Mouse (Mus musculus): ENCODE measurements around the gene Il7r. TPM values are rescaled to one million over a fixed set of nuclear protein-coding genes. Genes with fewer than 3 reads are reported as not detected.

The Il7r gene
- 0.36 and 0.62 TPM in 2 replicates for polyA plus RNA-seq (2014; fragmentation: Nextera tagmentation; extraction: Ambion mirVana)

GRCm38 (mm10) chr15:9530076-9530475, at the start of gene Il7r:
Gene Il7r, minus strand, starts transcription at chr15:9530176.
- Histone ChIP-seq H3K4me1 (ENCODE audit: control insufficient read depth, insufficient read depth, low read length) (no peaks in the 10 kb centered on the region), H3K9me3 (ENCODE audit: control insufficient read depth, low read depth, low read length) (no peaks in the 10 kb centered on the region), H3K4me2 (replicated peaks; ENCODE audit: low read depth, low read length) (no peak within 1 kb of the TSS), H3K36me3 (ENCODE audit: control insufficient read depth, insufficient read depth, low read length) (no peaks in the 10 kb centered on the region), H3K27me3 (ENCODE audit: control insufficient read depth, insufficient read depth, low read length) (no peaks in the 10 kb centered on the region), H3K4me3 (ENCODE audit: low read depth, low read length) (no peak within 1 kb of the TSS), H3K27ac (ENCODE audit: low read length) (no peak within 1 kb of the TSS), H3K9ac (replicated peaks; ENCODE audit: low read depth, low read length) (no peak within 1 kb of the TSS)
- no peak for ATAC-seq (ENCODE audit: insufficient number of reproducible peaks, insufficient read depth, low FRiP score, low read depth)
- 85% methylated on average over 4 of the region's 4 CpGs for WGBS

GRCm38 (mm10) chr15:9577303-9577702, 47.3 kb upstream of the Il7r start:
- Histone ChIP-seq H3K27ac (ENCODE audit: low read length) (no peak overlapping the region), H3K4me2 (replicated peaks; ENCODE audit: low read depth, low read length) (no peak overlapping the region), H3K36me3 (ENCODE audit: control insufficient read depth, insufficient read depth, low read length) (no peaks in the 10 kb centered on the region), H3K9me3 (ENCODE audit: control insufficient read depth, low read depth, low read length) (no peaks in the 10 kb centered on the region), H3K4me3 (ENCODE audit: low read depth, low read length) (no peak overlapping the region), H3K9ac (replicated peaks; ENCODE audit: low read depth, low read length) (no peak overlapping the region), H3K27me3 (ENCODE audit: control insufficient read depth, insufficient read depth, low read length) (no peaks in the 10 kb centered on the region), H3K4me1 (ENCODE audit: control insufficient read depth, insufficient read depth, low read length) (no peaks in the 10 kb centered on the region)
- 81% methylated on average over 4 of the region's 4 CpGs for WGBS
- no peak for ATAC-seq (ENCODE audit: insufficient number of reproducible peaks, insufficient read depth, low FRiP score, low read depth)

- H3K27ac ChIP-seq (ENCODE audit: low read length) = no peak overlapping the region
- no peak for ATAC-seq (ENCODE audit: insufficient number of reproducible peaks, insufficient read depth, low FRiP score, low read depth)
- no peaks in the 10 kb centered on the region for H3K36me3 ChIP-seq (ENCODE audit: control insufficient read depth, insufficient read depth, low read length)
- WGBS = 83% methylated on average over 5 of the region's 5 CpGs
- H3K9me3 ChIP-seq (ENCODE audit: control insufficient read depth, low read depth, low read length) = no peaks in the 10 kb centered on the region
- H3K27me3 ChIP-seq (ENCODE audit: control insufficient read depth, insufficient read depth, low read length) = no peaks in the 10 kb centered on the region
- H3K4me1 ChIP-seq (ENCODE audit: control insufficient read depth, insufficient read depth, low read length) = no peaks in the 10 kb centered on the region
- no peak overlapping the region for H3K4me3 ChIP-seq (ENCODE audit: low read depth, low read length)
- H3K9ac ChIP-seq (replicated peaks; ENCODE audit: low read depth, low read length) = no peak overlapping the region
- no peak overlapping the region for H3K4me2 ChIP-seq (replicated peaks; ENCODE audit: low read depth, low read length)
These were observed 44.8 kb upstream of the Il7r start for GRCm38 (mm10) chr15:9574796-9575195.

- Histone ChIP-seq H3K27me3 (ENCODE audit: control insufficient read depth, insufficient read depth, low read length) (no peaks in the 10 kb centered on the region), H3K9me3 (ENCODE audit: control insufficient read depth, low read depth, low read length) (no peaks in the 10 kb centered on the region), H3K4me3 (ENCODE audit: low read depth, low read length) (no peak overlapping the region), H3K9ac (replicated peaks; ENCODE audit: low read depth, low read length) (no peak overlapping the region), H3K27ac (ENCODE audit: low read length) (no peak overlapping the region), H3K4me2 (replicated peaks; ENCODE audit: low read depth, low read length) (no peak overlapping the region), H3K4me1 (ENCODE audit: control insufficient read depth, insufficient read depth, low read length) (no peaks in the 10 kb centered on the region), H3K36me3 (ENCODE audit: control insufficient read depth, insufficient read depth, low read length) (no peaks in the 10 kb centered on the region)
- WGBS = 66% methylated on average over 4 of the region's 4 CpGs
- no peak for ATAC-seq (ENCODE audit: insufficient number of reproducible peaks, insufficient read depth, low FRiP score, low read depth)
These were observed 43.4 kb upstream of the Il7r start for GRCm38 (mm10) chr15:9573361-9573760.

- Histone ChIP-seq H3K4me3 (ENCODE audit: low read depth, low read length) (no peak overlapping the region), H3K9ac (replicated peaks; ENCODE audit: low read depth, low read length) (no peak overlapping the region), H3K36me3 (ENCODE audit: control insufficient read depth, insufficient read depth, low read length) (no peaks in the 10 kb centered on the region), H3K4me1 (ENCODE audit: control insufficient read depth, insufficient read depth, low read length) (no peaks in the 10 kb centered on the region), H3K27ac (ENCODE audit: low read length) (no peak overlapping the region), H3K27me3 (ENCODE audit: control insufficient read depth, insufficient read depth, low read length) (no peaks in the 10 kb centered on the region), H3K4me2 (replicated peaks; ENCODE audit: low read depth, low read length) (no peak overlapping the region), H3K9me3 (ENCODE audit: control insufficient read depth, low read depth, low read length) (no peaks in the 10 kb centered on the region)
- ATAC-seq (ENCODE audit: insufficient number of reproducible peaks, insufficient read depth, low FRiP score, low read depth) = no peak
- 78% methylated on average over 7 of the region's 7 CpGs for WGBS
These were observed 42.7 kb upstream of the Il7r start for GRCm38 (mm10) chr15:9572664-9573063.

DNA sequence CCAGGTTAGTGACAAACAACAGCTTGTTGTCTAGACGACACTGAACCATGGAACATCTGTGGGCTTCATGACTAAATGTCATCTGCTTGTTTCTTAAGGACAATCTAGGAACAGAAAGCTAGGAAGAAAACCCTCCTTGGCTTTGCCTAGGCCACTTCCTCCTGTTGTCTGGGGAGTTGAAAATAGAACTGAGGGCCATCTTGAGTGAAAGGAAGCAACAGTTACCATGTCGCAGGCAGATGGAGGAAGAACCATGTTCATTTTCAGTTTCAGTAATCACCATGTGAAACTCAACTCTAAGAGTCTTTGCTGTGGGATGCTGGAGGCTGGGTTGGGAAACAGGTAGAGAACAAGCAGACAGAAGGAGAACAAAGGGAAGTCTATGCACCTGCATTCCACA, 41.9 kb upstream of the Il7r start:
- ATAC-seq (ENCODE audit: insufficient number of reproducible peaks, insufficient read depth, low FRiP score, low read depth) = no peak
- Histone ChIP-seq H3K4me1 (ENCODE audit: control insufficient read depth, insufficient read depth, low read length) (no peaks in the 10 kb centered on the region), H3K27me3 (ENCODE audit: control insufficient read depth, insufficient read depth, low read length) (no peaks in the 10 kb centered on the region), H3K27ac (ENCODE audit: low read length) (no peak overlapping the region), H3K9ac (replicated peaks; ENCODE audit: low read depth, low read length) (no peak overlapping the region), H3K4me3 (ENCODE audit: low read depth, low read length) (no peak overlapping the region), H3K4me2 (replicated peaks; ENCODE audit: low read depth, low read length) (no peak overlapping the region), H3K36me3 (ENCODE audit: control insufficient read depth, insufficient read depth, low read length) (no peaks in the 10 kb centered on the region), H3K9me3 (ENCODE audit: control insufficient read depth, low read depth, low read length) (no peaks in the 10 kb centered on the region)
- 87% methylated on average over 2 of the region's 2 CpGs for WGBS

DNA sequence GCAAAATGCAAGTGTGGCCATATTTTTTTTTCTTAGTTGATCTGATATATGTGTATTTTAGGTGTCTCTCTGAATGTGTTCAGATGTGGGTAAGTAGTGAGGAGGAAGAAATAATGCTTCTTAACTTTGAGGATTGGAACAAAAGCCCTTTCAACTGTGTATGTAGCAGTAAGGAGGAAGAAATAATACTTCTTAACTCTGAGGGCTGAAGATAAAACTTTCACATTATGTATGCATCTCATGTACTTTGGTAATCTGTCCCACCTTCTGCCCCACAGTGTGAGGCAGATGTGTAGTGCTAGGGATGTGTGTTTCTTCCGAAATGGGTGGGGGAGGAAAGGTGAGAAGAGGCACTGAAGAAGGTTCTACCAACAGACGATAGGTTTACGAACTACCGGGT, 37.3 kb upstream of the Il7r start:
- ATAC-seq (ENCODE audit: insufficient number of reproducible peaks, insufficient read depth, low FRiP score, low read depth) = no peak
- Histone ChIP-seq H3K4me1 (ENCODE audit: control insufficient read depth, insufficient read depth, low read length) (no peaks in the 10 kb centered on the region), H3K4me3 (ENCODE audit: low read depth, low read length) (no peak overlapping the region), H3K4me2 (replicated peaks; ENCODE audit: low read depth, low read length) (no peak overlapping the region), H3K27me3 (ENCODE audit: control insufficient read depth, insufficient read depth, low read length) (no peaks in the 10 kb centered on the region), H3K9ac (replicated peaks; ENCODE audit: low read depth, low read length) (no peak overlapping the region), H3K36me3 (ENCODE audit: control insufficient read depth, insufficient read depth, low read length) (no peaks in the 10 kb centered on the region), H3K9me3 (ENCODE audit: control insufficient read depth, low read depth, low read length) (no peaks in the 10 kb centered on the region), H3K27ac (ENCODE audit: low read length) (no peak overlapping the region)
- 83% methylated on average over 4 of the region's 4 CpGs for WGBS

- no peak for ATAC-seq (ENCODE audit: insufficient number of reproducible peaks, insufficient read depth, low FRiP score, low read depth)
- Histone ChIP-seq H3K4me1 (ENCODE audit: control insufficient read depth, insufficient read depth, low read length) (no peaks in the 10 kb centered on the region), H3K27ac (ENCODE audit: low read length) (no peak overlapping the region), H3K4me2 (replicated peaks; ENCODE audit: low read depth, low read length) (no peak overlapping the region), H3K9me3 (ENCODE audit: control insufficient read depth, low read depth, low read length) (no peaks in the 10 kb centered on the region), H3K27me3 (ENCODE audit: control insufficient read depth, insufficient read depth, low read length) (no peaks in the 10 kb centered on the region), H3K9ac (replicated peaks; ENCODE audit: low read depth, low read length) (no peak overlapping the region), H3K4me3 (ENCODE audit: low read depth, low read length) (no peak overlapping the region), H3K36me3 (ENCODE audit: control insufficient read depth, insufficient read depth, low read length) (no peaks in the 10 kb centered on the region)
- 62% methylated on average over 6 of the region's 6 CpGs for WGBS
These were observed 35.4 kb upstream of the Il7r start for GRCm38 (mm10) chr15:9565396-9565795.

DNA sequence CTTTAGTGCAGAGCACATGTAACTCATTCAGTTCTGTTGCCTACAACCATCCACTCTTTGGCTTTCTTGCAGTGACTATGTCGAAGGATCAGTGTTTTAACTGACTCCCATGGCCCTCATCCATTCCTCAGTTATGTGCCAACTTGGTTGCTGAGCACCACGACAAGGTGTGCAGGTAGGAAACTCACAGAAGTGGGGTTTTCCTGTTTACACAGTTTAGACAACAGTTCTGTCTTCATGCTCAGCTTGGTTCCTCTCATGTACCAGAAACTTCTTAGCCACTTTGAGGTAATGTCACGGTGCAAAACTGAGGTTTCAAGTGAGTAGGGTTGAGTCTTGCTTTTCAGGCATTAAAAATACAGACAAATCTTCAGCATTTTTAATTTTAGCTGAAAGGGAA, 34.2 kb upstream of the Il7r start:
- H3K36me3 ChIP-seq (ENCODE audit: control insufficient read depth, insufficient read depth, low read length) = no peaks in the 10 kb centered on the region
- WGBS = 80% methylated on average over 3 of the region's 3 CpGs
- H3K27ac ChIP-seq (ENCODE audit: low read length) = no peak overlapping the region
- no peaks in the 10 kb centered on the region for H3K27me3 ChIP-seq (ENCODE audit: control insufficient read depth, insufficient read depth, low read length)
- H3K4me3 ChIP-seq (ENCODE audit: low read depth, low read length) = no peak overlapping the region
- no peaks in the 10 kb centered on the region for H3K9me3 ChIP-seq (ENCODE audit: control insufficient read depth, low read depth, low read length)
- H3K4me2 ChIP-seq (replicated peaks; ENCODE audit: low read depth, low read length) = no peak overlapping the region
- no peaks in the 10 kb centered on the region for H3K4me1 ChIP-seq (ENCODE audit: control insufficient read depth, insufficient read depth, low read length)
- H3K9ac ChIP-seq (replicated peaks; ENCODE audit: low read depth, low read length) = no peak overlapping the region
- ATAC-seq (ENCODE audit: insufficient number of reproducible peaks, insufficient read depth, low FRiP score, low read depth) = no peak

Data from stomach, embryonic 14.5 days (tissue).